ENCODE assay signal across 8 mouse cellular contexts in the genomic region with DNA sequence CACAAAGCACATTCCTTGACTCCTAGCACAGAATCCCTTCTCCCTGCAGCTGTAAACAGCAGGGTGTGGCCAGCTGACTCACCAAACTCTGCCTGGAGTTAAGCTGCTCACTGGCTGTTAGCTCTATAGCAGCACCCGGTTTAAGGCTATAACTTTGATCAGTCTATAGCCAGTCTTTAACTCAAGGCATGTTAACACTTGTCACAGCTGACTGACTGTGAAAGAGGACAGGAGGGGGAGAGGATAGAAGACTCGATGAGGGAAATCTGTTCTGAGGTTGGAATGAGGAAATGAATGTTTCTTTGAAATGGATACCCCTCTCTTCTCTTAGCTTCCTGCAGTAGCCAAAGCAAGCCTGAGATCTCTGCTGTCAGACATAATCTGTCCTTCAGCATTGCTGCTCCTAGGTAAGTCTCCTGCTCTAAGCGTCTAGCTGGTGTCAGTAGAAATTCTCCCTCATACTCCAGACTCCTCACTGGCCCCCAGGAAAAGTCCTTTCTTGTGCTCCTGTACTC. TPM values are rescaled to one million over a fixed set of nuclear protein-coding genes. Genes with fewer than 3 reads are reported as not detected.
A peak's percentile ranks its signal among the peaks of the same experiment; 100 is the strongest.
DNase-seq lines count a peak whose midpoint lies in the region; ATAC-seq lines count a peak whose summit lies in the region.

No protein-coding gene starts in this region.

- H3K4me1 ChIP-seq in embryonic facial prominence, embryonic 10.5 days = peaks cover 12% of the 10 kb centered on the region
- H3K4me1 ChIP-seq in heart, embryonic 16.5 days (ENCODE audit: control insufficient read depth, insufficient read depth, low read length) = peaks cover 6% of the 10 kb centered on the region; the same call in 1 of the 2 replicates
- H3K4me1 ChIP-seq in limb, embryonic 10.5 days = peaks cover 6% of the 10 kb centered on the region; the same call in 1 of the 2 replicates
- 0 out of 2 replicates have a peak, but pooled peaks cover 2% of the 10 kb centered on the region for H3K4me1 ChIP-seq in midbrain, embryonic 11.5 days (ENCODE audit: control insufficient read depth, insufficient read depth, low read length)

- no peaks in the 10 kb centered on the region for H3K36me3 ChIP-seq in embryonic facial prominence, embryonic 10.5 days (replicated peaks)
- peaks cover 10% of the 10 kb centered on the region for H3K36me3 ChIP-seq in heart, embryonic 16.5 days (ENCODE audit: control insufficient read depth, insufficient read depth)
- H3K36me3 ChIP-seq in limb, embryonic 10.5 days = no peaks in the 10 kb centered on the region
- H3K36me3 ChIP-seq in midbrain, embryonic 11.5 days (ENCODE audit: control insufficient read depth, insufficient read depth, low read length) = no peaks in the 10 kb centered on the region

- no peaks in the 10 kb centered on the region for H3K27me3 ChIP-seq in embryonic facial prominence, embryonic 10.5 days (replicated peaks; ENCODE audit: low read depth, poor library complexity, severe bottlenecking)
- no peaks in the 10 kb centered on the region for H3K27me3 ChIP-seq in heart, embryonic 16.5 days (ENCODE audit: control insufficient read depth, insufficient read depth, low read length)
- no peaks in the 10 kb centered on the region for H3K27me3 ChIP-seq in limb, embryonic 10.5 days (ENCODE audit: low read depth, poor library complexity, severe bottlenecking)
- H3K27me3 ChIP-seq in midbrain, embryonic 11.5 days (ENCODE audit: control insufficient read depth, insufficient read depth, low read length) = no peaks in the 10 kb centered on the region

- no peak overlapping the region for H3K27ac ChIP-seq in embryonic facial prominence, embryonic 10.5 days (replicated peaks)
- peak overlapping the region; percentile 80 for H3K27ac ChIP-seq in heart, embryonic 16.5 days (ENCODE audit: low read length)
- no peak overlapping the region for H3K27ac ChIP-seq in limb, embryonic 10.5 days
- H3K27ac ChIP-seq in midbrain, embryonic 11.5 days (ENCODE audit: low read depth, low read length) = no peak overlapping the region

- peak; percentile 23 to 33 for DNase-seq in urinary bladder, postnatal 36 days (ENCODE audit: low spot score in 2 of 2)
- DNase-seq in urinary bladder, postnatal 4 days (ENCODE audit: low spot score in 2 of 2) = no peak
- peak; percentile 14 for DNase-seq in embryonic facial prominence, embryonic 10.5 days (ENCODE audit: low spot score)
- no peak for DNase-seq in limb, embryonic 10.5 days (ENCODE audit: low spot score)
- DNase-seq in midbrain, embryonic 11.5 days (ENCODE audit: low spot score, missing footprints) = no peak
- no peak for DNase-seq in left cerebral cortex, postnatal 14 days (ENCODE audit: low spot score in 2 of 2)
- no peak for DNase-seq in cerebellum, postnatal 36 days

- H3K4me3 ChIP-seq in embryonic facial prominence, embryonic 10.5 days = peak overlapping the region; percentile 59
- peak overlapping the region; percentile 80 for H3K4me3 ChIP-seq in heart, embryonic 16.5 days (ENCODE audit: low read length)
- H3K4me3 ChIP-seq in limb, embryonic 10.5 days = peak overlapping the region; percentile 54
- peak overlapping the region; percentile 38 for H3K4me3 ChIP-seq in midbrain, embryonic 11.5 days (ENCODE audit: low read depth, low read length)

- ATAC-seq in heart, embryonic 16.5 days (replicated peaks; ENCODE audit: extremely low read depth, insufficient read depth, low FRiP score) = peak; percentile 71
- peak; percentile 63 for ATAC-seq in midbrain, embryonic 11.5 days (ENCODE audit: low FRiP score)

- H3K4me2 ChIP-seq in heart, embryonic 16.5 days (ENCODE audit: low read depth, low read length) = peak overlapping the region; percentile 75
- peak overlapping the region; percentile 33 for H3K4me2 ChIP-seq in midbrain, embryonic 11.5 days

- intact Hi-C loops in left cerebral cortex, postnatal 14 days (cut with DNase I) = no loop called here

- 3% methylated on average over 3 of the region's 3 CpGs for WGBS in embryonic facial prominence, embryonic 10.5 days
- WGBS in heart, embryonic 16.5 days = 1% methylated on average over 3 of the region's 3 CpGs
- WGBS in limb, embryonic 10.5 days = 5% methylated on average over 3 of the region's 3 CpGs
- 0% methylated on average over 3 of the region's 3 CpGs for WGBS in midbrain, embryonic 11.5 days

- peak overlapping the region; percentile 81 for H3K9ac ChIP-seq in heart, embryonic 16.5 days (ENCODE audit: low read length)
- H3K9ac ChIP-seq in midbrain, embryonic 11.5 days (ENCODE audit: low read length) = no peak overlapping the region; the same call in 1 of the 2 replicates

- H3K9me3 ChIP-seq in embryonic facial prominence, embryonic 10.5 days = no peaks in the 10 kb centered on the region
- no peaks in the 10 kb centered on the region for H3K9me3 ChIP-seq in heart, embryonic 16.5 days (replicated peaks; ENCODE audit: control insufficient read depth, low read length)
- no peaks in the 10 kb centered on the region for H3K9me3 ChIP-seq in limb, embryonic 10.5 days (replicated peaks)
- no peaks in the 10 kb centered on the region for H3K9me3 ChIP-seq in midbrain, embryonic 11.5 days (ENCODE audit: control insufficient read depth, low read length)

RNA-seq across cellular contexts. Expression of a gene that starts 0.9 kb away (rescaled TPM):
- polyA plus RNA-seq in embryonic facial prominence, embryonic 10.5 days (2016; fragmentation: Nextera tagmentation; extraction: Ambion mirVana) = 7.0 and 9.2 TPM in 2 replicates
- polyA plus RNA-seq in heart, embryonic 16.5 days (2015; fragmentation: Nextera tagmentation; extraction: Ambion mirVana) = 21.3 and 26.2 TPM in 2 replicates
- 4.8 and 7.8 TPM in 2 replicates for polyA plus RNA-seq in limb, embryonic 10.5 days (2016; fragmentation: Nextera tagmentation; extraction: Ambion mirVana)
- 8.2 and 10.6 TPM in 2 replicates for polyA plus RNA-seq in midbrain, embryonic 11.5 days (2014; fragmentation: Nextera tagmentation; extraction: Ambion mirVana)
- total RNA-seq in left cerebral cortex, postnatal 14 days (2021) = 1 to 10 TPM; 6.5 to 8.3 TPM

RNA-seq across cellular contexts. Expression of a gene that starts 15.5 kb away (rescaled TPM):
- not detected in 2 replicates for polyA plus RNA-seq in embryonic facial prominence, embryonic 10.5 days (2016; fragmentation: Nextera tagmentation; extraction: Ambion mirVana)
- not detected in 2 replicates for polyA plus RNA-seq in heart, embryonic 16.5 days (2015; fragmentation: Nextera tagmentation; extraction: Ambion mirVana)
- not detected in 2 replicates for polyA plus RNA-seq in limb, embryonic 10.5 days (2016; fragmentation: Nextera tagmentation; extraction: Ambion mirVana)
- polyA plus RNA-seq in midbrain, embryonic 11.5 days (2014; fragmentation: Nextera tagmentation; extraction: Ambion mirVana) = not detected in 2 replicates
- total RNA-seq in left cerebral cortex, postnatal 14 days (2021) = not detected

RNA-seq across cellular contexts. Expression of a gene that starts 33.1 kb away (rescaled TPM):
- polyA plus RNA-seq in embryonic facial prominence, embryonic 10.5 days (2016; fragmentation: Nextera tagmentation; extraction: Ambion mirVana) = not detected in 2 replicates
- 0.06 and 0.07 TPM in 2 replicates for polyA plus RNA-seq in heart, embryonic 16.5 days (2015; fragmentation: Nextera tagmentation; extraction: Ambion mirVana)
- 0.04 TPM in 1 of 2 replicates, not detected in the other for polyA plus RNA-seq in limb, embryonic 10.5 days (2016; fragmentation: Nextera tagmentation; extraction: Ambion mirVana)
- polyA plus RNA-seq in midbrain, embryonic 11.5 days (2014; fragmentation: Nextera tagmentation; extraction: Ambion mirVana) = not detected in 2 replicates
- under 1 TPM in 1 of 2 experiments, not detected in 1; 0.09 TPM for total RNA-seq in left cerebral cortex, postnatal 14 days (2021)

RNA-seq across cellular contexts. Expression of a gene that starts 44.6 kb away (rescaled TPM):
- not detected in 2 replicates for polyA plus RNA-seq in embryonic facial prominence, embryonic 10.5 days (2016; fragmentation: Nextera tagmentation; extraction: Ambion mirVana)
- polyA plus RNA-seq in heart, embryonic 16.5 days (2015; fragmentation: Nextera tagmentation; extraction: Ambion mirVana) = not detected in 2 replicates
- not detected in 2 replicates for polyA plus RNA-seq in limb, embryonic 10.5 days (2016; fragmentation: Nextera tagmentation; extraction: Ambion mirVana)
- not detected in 2 replicates for polyA plus RNA-seq in midbrain, embryonic 11.5 days (2014; fragmentation: Nextera tagmentation; extraction: Ambion mirVana)
- total RNA-seq in left cerebral cortex, postnatal 14 days (2021) = not detected

RNA-seq across cellular contexts. Expression of a gene that starts 53.3 kb away (rescaled TPM):
- polyA plus RNA-seq in embryonic facial prominence, embryonic 10.5 days (2016; fragmentation: Nextera tagmentation; extraction: Ambion mirVana) = not detected in 2 replicates
- not detected in 2 replicates for polyA plus RNA-seq in heart, embryonic 16.5 days (2015; fragmentation: Nextera tagmentation; extraction: Ambion mirVana)
- polyA plus RNA-seq in limb, embryonic 10.5 days (2016; fragmentation: Nextera tagmentation; extraction: Ambion mirVana) = not detected in 2 replicates
- not detected in 2 replicates for polyA plus RNA-seq in midbrain, embryonic 11.5 days (2014; fragmentation: Nextera tagmentation; extraction: Ambion mirVana)
- total RNA-seq in left cerebral cortex, postnatal 14 days (2021) = not detected

Comparison
In these comparisons a context has a peak if more than half of its experiments do, and no peak if none do; other contexts are left out.
1. DNase-seq: peak in urinary bladder, postnatal 36 days (2 of 2) and embryonic facial prominence, embryonic 10.5 days (single experiment); none in urinary bladder, postnatal 4 days (0 of 2), limb, embryonic 10.5 days (single experiment), midbrain, embryonic 11.5 days (single experiment), left cerebral cortex, postnatal 14 days (0 of 2) and cerebellum, postnatal 36 days (0 of 2).
2. Peak in every context shown above with its lines, with median percentiles within 50 percentile points of each other: H3K4me3 ChIP-seq.